Mouse (Mus musculus) heart, adult 8-10 months (tissue): ENCODE data around the gene Gm20388. TPM values are rescaled to one million over a fixed set of nuclear protein-coding genes. Genes with fewer than 3 reads are reported as not detected.

Source experiments
- DNase-seq: peaks from one replicate; pipeline ENCODE4 v3.0.0; 2022; ENCODE audit warnings: low spot score
- total RNA-seq, 4 experiments: library from RNA; stranded (reverse); gene quantifications; 2 replicates each; pipeline ENCODE4 v1.2.4; 2022

Gm20388 gene
- total RNA-seq, 4 experiments from 2014 or later = 4.2 to 6.7 TPM; not detected in 2

GRCm38 (mm10) chr8:121083093-121083935 lies 1172.7 kb downstream of the Gm20388 start:
- DNase-seq = peak; percentile 60

- no peak for DNase-seq
These were observed 1173.2 kb downstream of the Gm20388 start for GRCm38 (mm10) chr8:121083936-121084209.

- no peak for DNase-seq
These were observed 1173.7 kb downstream of the Gm20388 start, which contains the start of gene Foxf1 for GRCm38 (mm10) chr8:121084210-121084951. TSS of gene Foxf1 (plus strand) at chr8:121084386.

GRCm38 (mm10) chr8:121085011-121085410 lies 1174.4 kb downstream of the Gm20388 start:
- no peak for DNase-seq

GRCm38 (mm10) chr8:121085561-121085960 lies 1174.9 kb downstream of the Gm20388 start:
- DNase-seq = no peak

- no peak for DNase-seq
These were observed 1175.6 kb downstream of the Gm20388 start for GRCm38 (mm10) chr8:121086004-121086900.

GRCm38 (mm10) chr8:121088281-121088680 lies 1177.6 kb downstream of the Gm20388 start:
- DNase-seq = no peak

GRCm38 (mm10) chr8:121088871-121089630 lies 1178.4 kb downstream of the Gm20388 start:
- DNase-seq = no peak

GRCm38 (mm10) chr8:121089631-121090380 lies 1179.2 kb downstream of the Gm20388 start:
- no peak for DNase-seq

- DNase-seq = no peak
These were observed 1180.1 kb downstream of the Gm20388 start for GRCm38 (mm10) chr8:121090716-121091115.

- no peak for DNase-seq
These were observed 1181.5 kb downstream of the Gm20388 start for GRCm38 (mm10) chr8:121092141-121092540.

- peak; percentile 81 for DNase-seq
These were observed 1182.0 kb downstream of the Gm20388 start for GRCm38 (mm10) chr8:121092627-121093026.

- DNase-seq = no peak
These were observed 1182.9 kb downstream of the Gm20388 start for GRCm38 (mm10) chr8:121093496-121093895.

- peak; percentile 75 for DNase-seq
These were observed 1193.6 kb downstream of the Gm20388 start for GRCm38 (mm10) chr8:121104049-121104818.

- DNase-seq = peak; percentile 98
These were observed 1197.3 kb downstream of the Gm20388 start, which contains the start of gene Mthfsd for GRCm38 (mm10) chr8:121107668-121108656. TSS of gene Mthfsd (minus strand) at chr8:121108392.

- DNase-seq = no peak
These were observed 1198.0 kb downstream of the Gm20388 start for GRCm38 (mm10) chr8:121108657-121109056.

GRCm38 (mm10) chr8:121111145-121111907 lies 1200.7 kb downstream of the Gm20388 start:
- no peak for DNase-seq
